Mouse (Mus musculus) liver, embryonic 13.5 days (tissue): Measurements from ENCODE around the gene Tnfrsf13c. TPM values are rescaled to one million over a fixed set of nuclear protein-coding genes. Genes with fewer than 3 reads are reported as not detected.
A peak's percentile ranks its signal among the peaks of the same experiment; 100 is the strongest.
"Not testable (repeated sequence)": the region's sequence is repeated elsewhere in the genome, so short reads cannot be mapped to it uniquely, and the experiment has no call there.

ENCODE experiments used
- ATAC-seq: fragments of 200-750 bp; cut with Nextera tagmentation; 2 replicates; pipeline ENCODE4 v1.8.0; 2017; ENCODE audit warnings: low read depth, mild to moderate bottlenecking, moderate number of reproducible peaks, moderate library complexity
- DNase-seq: peaks from one replicate; pipeline ENCODE4 v3.0.0; 2022
- H3K27ac ChIP-seq: fragments of 300-500 bp; sonication (generic); 2 replicates; pipeline ENCODE4 v1.5.1; 2015; ENCODE audit warnings: moderate library complexity, mild to moderate bottlenecking, inconsistent platforms
- H3K27me3 ChIP-seq: fragments of 300-500 bp; sonication (generic); 2 replicates; pipeline ENCODE4 v1.6.1; 2015; ENCODE audit warnings: mild to moderate bottlenecking, inconsistent platforms
- H3K36me3 ChIP-seq: fragments of 300-500 bp; sonication (generic); 2 replicates; pipeline ENCODE4 v1.6.1; 2015; ENCODE audit warnings: mild to moderate bottlenecking, inconsistent platforms
- H3K4me1 ChIP-seq: fragments of 300-500 bp; sonication (generic); replicated peaks from 2 replicates; pipeline ENCODE4 v1.6.1; 2015; ENCODE audit warnings: inconsistent platforms
- H3K4me2 ChIP-seq: fragments of 300-500 bp; sonication (generic); 2 replicates; pipeline ENCODE4 v1.6.1; 2015; ENCODE audit warnings: inconsistent platforms, mild to moderate bottlenecking, moderate library complexity
- H3K4me3 ChIP-seq: fragments of 300-500 bp; sonication (generic); replicated peaks from 2 replicates; pipeline ENCODE4 v1.5.1; 2015; ENCODE audit warnings: mild to moderate bottlenecking, inconsistent platforms
- H3K9ac ChIP-seq: fragments of 300-500 bp; sonication (generic); 2 replicates; pipeline ENCODE4 v1.6.1; 2015; ENCODE audit warnings: mild to moderate bottlenecking, inconsistent platforms
- H3K9me3 ChIP-seq: fragments of 300-500 bp; sonication (generic); replicated peaks from 2 replicates; pipeline ENCODE4 v1.6.1; 2016; ENCODE audit warnings: inconsistent platforms
- WGBS: fragments of 180-500 bp; shearing (Covaris S2); methylation state at CpG from one replicate; pipeline ENCODE4 v1.1.7; 2015; ENCODE audit not compliant: insufficient replicate concordance; 5-methylcytosine and 5-hydroxymethylcytosine counted together
- polyA plus RNA-seq: library from polyadenylated mRNA; unstranded; fragments of >200 nt; fragmentation: Nextera tagmentation; extraction: Ambion mirVana; gene quantifications from 2 replicates; pipeline ENCODE4 v1.2.1, GENCODE M21; 2015

Gene Tnfrsf13c
- polyA plus RNA-seq, 1 experiment from 2014 or later: 0.38 TPM

DNA sequence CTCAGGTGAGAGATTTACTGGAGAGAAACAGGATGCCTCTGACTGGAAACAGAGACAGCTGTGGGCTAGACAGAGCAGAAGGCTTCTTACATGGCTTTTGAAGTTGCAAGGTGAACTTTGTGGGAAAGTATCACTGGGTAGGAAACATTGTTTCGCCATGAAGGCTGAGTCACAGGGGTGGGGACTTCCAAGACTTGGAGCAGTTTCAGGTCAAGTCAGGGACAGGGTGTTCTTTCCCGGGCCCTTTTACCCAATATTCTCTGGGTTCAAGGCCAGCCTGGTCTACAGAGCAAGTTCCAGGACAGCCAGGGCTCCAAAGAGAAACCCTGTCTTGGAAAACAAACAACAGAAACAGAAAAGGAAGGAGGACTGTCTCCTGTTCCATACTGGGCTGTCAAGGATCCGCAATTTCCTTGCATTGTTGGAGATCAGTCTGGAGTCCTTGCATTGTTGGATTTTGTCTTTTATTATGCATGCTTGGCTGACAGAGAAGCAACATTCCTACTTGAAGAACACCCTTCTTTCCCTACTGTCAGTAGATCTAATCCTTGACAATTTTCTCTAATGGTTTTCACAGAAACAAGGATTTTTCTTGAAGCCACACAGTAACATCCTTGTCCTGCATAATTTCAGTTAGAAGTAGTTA lies 23.1 kb upstream of the Tnfrsf13c start:
- Histone ChIP-seq H3K27ac (no peak overlapping the region), H3K9ac (0 out of 2 replicates have a peak overlapping the region, but pooled peaks have one; percentile 9), H3K4me3 (no peak overlapping the region), H3K4me2 (no peak overlapping the region), H3K36me3 (no peaks in the 10 kb centered on the region), H3K4me1 (peaks cover 23% of the 10 kb centered on the region), H3K27me3 (no peaks in the 10 kb centered on the region), H3K9me3 (no peaks in the 10 kb centered on the region; the same call in 1 of the 2 replicates)
- DNase-seq (no peak), ATAC-seq (no peak)
- WGBS: 57% methylated on average over 3 of the region's 3 CpGs

DNA sequence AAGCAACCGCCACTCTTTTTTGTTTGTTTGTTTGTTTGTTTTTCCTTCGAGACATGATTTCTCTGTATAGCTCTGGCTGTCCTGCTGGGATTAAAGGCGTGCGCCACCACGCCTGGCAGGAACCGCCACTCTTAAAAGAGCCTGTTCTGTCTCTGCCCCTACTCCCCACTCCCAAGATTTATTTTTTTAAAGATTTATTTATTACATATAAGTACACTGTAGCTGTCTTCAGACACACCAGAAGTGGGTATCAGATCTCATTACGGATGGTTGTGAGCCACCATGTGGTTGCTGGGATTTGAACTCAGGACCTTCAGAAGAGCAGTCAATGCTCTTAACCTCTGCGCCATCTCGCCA lies 20.6 kb upstream of the Tnfrsf13c start:
- Histone ChIP-seq H3K4me2 (peak overlapping the region; percentile 94), H3K36me3 (peaks cover 13% of the 10 kb centered on the region; the same call in 1 of the 2 replicates), H3K4me3 (peak overlapping the region; percentile 73), H3K27ac (peak overlapping the region; percentile 88), H3K9ac (peak overlapping the region; percentile 80), H3K4me1 (peaks cover 31% of the 10 kb centered on the region)
- not testable (repeated sequence) for ATAC-seq, H3K27me3 ChIP-seq, H3K9me3 ChIP-seq, DNase-seq
- 22% methylated on average over 9 of the region's 9 CpGs for WGBS

- H3K4me2 ChIP-seq: peak within 1 kb of the TSS; percentile 94
- H3K4me3 ChIP-seq: peak within 1 kb of the TSS; percentile 73
- no peaks in the 10 kb centered on the region for H3K27me3 ChIP-seq
- peak; percentile 89 for DNase-seq
- WGBS: under 1% methylated on average over 64 of the region's 65 CpGs
- peaks cover 15% of the 10 kb centered on the region; the same call in 1 of the 2 replicates for H3K36me3 ChIP-seq
- peak; percentile 95 for ATAC-seq
- H3K27ac ChIP-seq: peak within 1 kb of the TSS; percentile 88
- peak within 1 kb of the TSS; percentile 80 for H3K9ac ChIP-seq
- H3K4me1 ChIP-seq: peaks cover 31% of the 10 kb centered on the region
- no peaks in the 10 kb centered on the region for H3K9me3 ChIP-seq
Observed at GRCm38 (mm10) chr15:82244115-82244804, 20.1 kb upstream of the Tnfrsf13c start, which contains the start of gene Cenpm. TSS of gene Cenpm (minus strand) at chr15:82244748.

GRCm38 (mm10) chr15:82243742-82244114 lies 19.6 kb upstream of the Tnfrsf13c start:
- Histone ChIP-seq H3K27ac (peak overlapping the region; percentile 88), H3K36me3 (peaks cover 19% of the 10 kb centered on the region), H3K27me3 (no peaks in the 10 kb centered on the region), H3K4me2 (peak overlapping the region; percentile 94), H3K9ac (peak overlapping the region; percentile 80), H3K4me1 (peaks cover 31% of the 10 kb centered on the region), H3K9me3 (no peaks in the 10 kb centered on the region), H3K4me3 (peak overlapping the region; percentile 73)
- no peak for ATAC-seq
- no peak for DNase-seq
- WGBS: 6% methylated on average over 12 of the region's 12 CpGs

GRCm38 (mm10) chr15:82243311-82243710 lies 19.1 kb upstream of the Tnfrsf13c start:
- DNase-seq (no peak), ATAC-seq (no peak)
- WGBS: 65% methylated on average over 3 of the region's 3 CpGs
- H3K27me3 ChIP-seq: no peaks in the 10 kb centered on the region
- peaks cover 23% of the 10 kb centered on the region for H3K36me3 ChIP-seq
- H3K27ac ChIP-seq: peak overlapping the region; percentile 88
- H3K9ac ChIP-seq: peak overlapping the region; percentile 80
- no peaks in the 10 kb centered on the region for H3K9me3 ChIP-seq
- peak overlapping the region; percentile 94 for H3K4me2 ChIP-seq
- peak overlapping the region; percentile 73 for H3K4me3 ChIP-seq
- peaks cover 31% of the 10 kb centered on the region for H3K4me1 ChIP-seq

DNA sequence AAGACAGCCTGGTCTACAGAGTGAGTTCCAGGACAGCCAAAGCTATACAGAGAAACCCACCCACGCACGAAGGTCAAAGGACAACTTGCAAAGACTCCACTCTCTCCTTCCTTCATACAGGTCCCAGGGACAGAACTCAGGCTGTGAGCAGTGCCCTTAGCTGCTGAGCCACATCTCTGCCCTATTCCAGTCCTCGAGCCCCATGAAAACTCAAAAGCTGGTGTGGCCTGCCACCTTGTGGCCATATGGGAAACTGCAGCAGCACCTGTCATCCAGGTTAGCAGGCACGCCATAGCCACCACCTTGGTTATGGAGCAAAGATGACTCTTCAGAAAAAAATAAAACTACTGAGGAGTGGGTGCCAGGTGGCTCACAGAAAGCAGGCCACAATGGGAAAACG lies 12.4 kb upstream of the Tnfrsf13c start:
- Histone ChIP-seq H3K27ac (no peak overlapping the region), H3K4me2 (no peak overlapping the region), H3K4me1 (peaks cover 23% of the 10 kb centered on the region), H3K27me3 (no peaks in the 10 kb centered on the region), H3K4me3 (no peak overlapping the region), H3K9ac (no peak overlapping the region), H3K9me3 (no peaks in the 10 kb centered on the region), H3K36me3 (peaks cover 40% of the 10 kb centered on the region)
- peak; percentile 53 for ATAC-seq
- peak; percentile 74 for DNase-seq
- WGBS: 28% methylated on average over 5 of the region's 5 CpGs

DNA sequence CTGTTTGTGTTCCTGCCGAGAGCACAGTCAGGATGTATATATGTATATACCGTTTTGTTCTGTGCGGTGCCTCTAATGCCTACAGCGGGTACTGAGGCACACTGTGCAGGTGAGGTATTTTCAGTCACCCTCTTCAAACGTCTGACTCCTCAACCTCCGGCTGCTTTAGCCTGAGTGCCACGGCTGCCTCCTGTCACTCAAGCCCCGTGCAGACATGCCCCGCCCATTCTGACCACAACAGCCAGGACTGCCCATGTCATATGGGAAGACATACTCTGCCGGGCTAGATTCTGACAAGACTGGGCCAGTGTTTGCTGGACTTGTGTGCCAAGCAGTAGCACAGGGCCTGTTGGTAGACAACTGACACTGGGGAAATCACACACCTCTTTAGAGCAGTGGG lies 11.5 kb upstream of the Tnfrsf13c start:
- DNase-seq (peak; percentile 54), ATAC-seq (peak; percentile 39; the same call in 1 of the 2 replicates)
- 48% methylated on average over 10 of the region's 10 CpGs for WGBS

GRCm38 (mm10) chr15:82232651-82233050 lies 8.5 kb upstream of the Tnfrsf13c start:
- Histone ChIP-seq H3K9me3 (no peaks in the 10 kb centered on the region), H3K4me1 (peaks cover 49% of the 10 kb centered on the region), H3K4me3 (no peak overlapping the region), H3K27me3 (peaks cover 2% of the 10 kb centered on the region; the same call in 1 of the 2 replicates), H3K4me2 (no peak overlapping the region), H3K9ac (0 out of 2 replicates have a peak overlapping the region, but pooled peaks have one; percentile 15), H3K27ac (peak overlapping the region; percentile 45; the same call in 1 of the 2 replicates), H3K36me3 (peaks cover 12% of the 10 kb centered on the region)
- ATAC-seq: no peak
- no peak for DNase-seq
- WGBS: 79% methylated on average over 4 of the region's 4 CpGs

More for the DNA sequence above, 11.5 kb upstream of the Tnfrsf13c start:
- Histone ChIP-seq H3K4me1 (peaks cover 25% of the 10 kb centered on the region), H3K9me3 (no peaks in the 10 kb centered on the region), H3K9ac (no peak overlapping the region), H3K4me2 (no peak overlapping the region), H3K27ac (no peak overlapping the region), H3K36me3 (peaks cover 31% of the 10 kb centered on the region), H3K27me3 (no peaks in the 10 kb centered on the region), H3K4me3 (no peak overlapping the region)

DNA sequence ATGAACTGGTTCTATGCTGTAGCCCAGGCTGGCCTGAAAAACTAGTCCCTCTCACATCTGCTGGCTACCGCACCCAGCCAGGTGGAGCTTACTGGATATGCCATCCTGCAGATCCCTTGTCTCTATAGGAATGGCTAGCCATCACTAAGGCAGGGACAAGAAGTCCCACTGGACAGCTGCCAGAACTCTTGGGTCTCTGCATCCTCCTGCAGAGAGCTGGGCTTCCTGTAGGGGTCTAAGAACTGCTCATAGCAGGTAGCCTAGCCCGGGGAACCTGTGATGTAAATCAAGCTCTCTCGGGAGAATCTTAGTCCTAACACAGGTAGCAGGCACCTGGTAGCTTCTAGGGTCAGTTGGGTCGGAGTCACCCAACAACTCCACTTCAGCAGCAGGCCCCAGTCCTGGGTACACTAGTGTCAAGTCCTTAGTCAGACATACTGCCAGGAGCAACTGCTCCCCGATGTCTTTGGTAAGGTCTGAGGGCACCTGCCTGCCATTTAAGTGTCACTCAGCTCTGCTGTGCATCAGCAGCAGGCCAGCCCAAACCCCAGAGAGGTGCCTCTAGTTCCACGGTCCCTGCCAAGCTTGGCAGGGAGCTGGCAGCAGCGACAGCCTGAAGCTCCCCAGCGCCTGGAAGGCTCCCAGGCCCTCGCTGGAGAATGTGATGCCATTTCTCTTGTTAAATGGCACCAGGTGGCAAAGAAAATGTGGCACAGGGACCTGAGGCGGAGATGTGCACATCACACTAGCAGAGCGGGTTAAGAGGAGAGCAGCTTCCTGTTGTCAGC lies 7.6 kb upstream of the Tnfrsf13c start:
- H3K4me3 ChIP-seq: no peak overlapping the region
- DNase-seq: no peak
- 71% methylated on average over 11 of the region's 11 CpGs for WGBS
- peak overlapping the region; percentile 93 for H3K27ac ChIP-seq
- H3K27me3 ChIP-seq: peaks cover 2% of the 10 kb centered on the region; the same call in 1 of the 2 replicates
- H3K9ac ChIP-seq: 0 out of 2 replicates have a peak overlapping the region, but pooled peaks have one; percentile 13
- no peak overlapping the region for H3K4me2 ChIP-seq
- peaks cover 11% of the 10 kb centered on the region for H3K36me3 ChIP-seq
- peaks cover 54% of the 10 kb centered on the region for H3K4me1 ChIP-seq
- no peak for ATAC-seq
- H3K9me3 ChIP-seq: no peaks in the 10 kb centered on the region

DNA sequence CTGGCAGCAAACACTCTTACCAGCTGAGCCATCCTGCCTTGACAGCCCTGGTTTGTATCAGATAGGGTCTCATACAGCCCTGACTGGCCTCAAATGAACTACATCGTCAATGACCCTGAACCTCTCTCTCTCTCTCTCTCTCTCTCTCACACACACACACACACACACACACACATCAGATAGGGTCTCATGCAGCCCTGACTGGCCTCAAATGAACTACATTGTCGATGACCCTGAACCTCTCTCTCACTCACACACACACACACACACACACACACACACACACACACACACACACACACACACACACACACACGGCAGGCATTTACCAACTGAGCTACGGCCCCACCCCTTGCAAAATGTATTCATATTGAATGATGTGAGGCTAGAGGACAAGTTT lies 6.9 kb upstream of the Tnfrsf13c start:
- Histone ChIP-seq H3K9ac (peak overlapping the region; percentile 75; the same call in 1 of the 2 replicates), H3K4me1 (peaks cover 54% of the 10 kb centered on the region), H3K27ac (peak overlapping the region; percentile 93), H3K27me3 (peaks cover 4% of the 10 kb centered on the region), H3K4me3 (no peak overlapping the region), H3K36me3 (peaks cover 11% of the 10 kb centered on the region), H3K9me3 (no peaks in the 10 kb centered on the region), H3K4me2 (no peak overlapping the region)
- ATAC-seq: no peak
- 69% methylated on average over 4 of the region's 4 CpGs for WGBS
- DNase-seq: no peak

DNA sequence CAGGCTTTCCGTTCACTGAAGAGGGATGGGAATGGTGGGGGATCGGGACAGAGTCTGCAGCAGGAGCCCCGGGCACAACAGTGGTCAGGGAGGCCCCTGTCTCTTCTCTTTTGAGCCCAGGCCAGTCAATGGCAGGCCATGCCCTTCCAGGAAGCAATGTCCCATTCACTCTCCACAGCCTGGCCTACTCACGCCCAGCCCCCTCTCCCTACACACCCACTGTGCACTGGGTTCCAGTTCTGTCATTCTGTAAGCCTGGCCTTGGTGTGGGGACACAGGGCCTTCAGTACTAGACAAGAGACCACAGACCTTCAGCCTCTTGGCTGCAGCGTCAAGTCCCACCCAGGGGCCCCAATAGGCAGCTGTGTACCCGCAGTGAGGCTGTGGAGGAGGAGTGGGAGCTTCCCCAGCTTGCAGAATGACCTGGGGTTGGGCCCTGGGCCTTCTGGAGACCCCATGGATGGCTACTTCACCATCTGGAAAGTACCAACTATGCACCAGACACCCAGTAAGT lies 6.0 kb upstream of the Tnfrsf13c start:
- peaks cover 54% of the 10 kb centered on the region for H3K4me1 ChIP-seq
- H3K27me3 ChIP-seq: peaks cover 14% of the 10 kb centered on the region
- 47% methylated on average over 6 of the region's 6 CpGs for WGBS
- peak; percentile 68 for ATAC-seq
- peaks cover 11% of the 10 kb centered on the region for H3K36me3 ChIP-seq
- no peaks in the 10 kb centered on the region for H3K9me3 ChIP-seq
- DNase-seq: no peak
- peak overlapping the region; percentile 75 for H3K9ac ChIP-seq
- H3K4me2 ChIP-seq: peak overlapping the region; percentile 65
- peak overlapping the region; percentile 93 for H3K27ac ChIP-seq
- H3K4me3 ChIP-seq: peak overlapping the region; percentile 24
